In the genomic region with DNA sequence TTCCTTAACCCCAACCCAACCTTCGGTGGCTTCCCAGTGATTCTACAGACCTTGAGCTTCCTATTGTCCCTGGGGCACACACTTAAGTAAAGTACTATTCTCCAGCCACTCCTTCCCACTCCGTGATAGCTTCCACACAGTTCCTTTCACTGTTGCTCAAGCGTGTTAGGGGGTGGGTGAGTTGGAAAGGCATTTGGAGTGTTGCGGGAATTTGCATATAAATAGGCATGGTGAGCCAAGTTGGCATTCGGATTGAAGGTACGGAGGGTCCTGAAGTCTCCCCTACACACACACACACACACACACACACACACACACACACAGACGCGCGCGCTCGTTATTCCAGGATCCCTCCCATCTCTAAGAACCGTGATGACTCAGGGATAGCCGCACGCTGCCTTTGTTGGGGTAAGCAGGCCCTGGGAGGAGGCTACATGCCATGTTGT, we compare ENCODE assay signal across 8 mouse cellular contexts. TPM values are rescaled to one million over a fixed set of nuclear protein-coding genes. Genes with fewer than 3 reads are reported as not detected.
DNase-seq lines count a peak whose midpoint lies in the region; ATAC-seq and TF ChIP-seq lines count a peak whose summit lies in the region.

No protein-coding gene starts in this region.

- no peak overlapping the region for H3K27ac ChIP-seq in kidney, embryonic 16.5 days (ENCODE audit: low read length)
- H3K27ac ChIP-seq in MEL (ENCODE audit: control insufficient read depth, low read depth, low read length), result no peak overlapping the region
- H3K27ac ChIP-seq in embryonic facial prominence, embryonic 15.5 days (replicated peaks), result no peak overlapping the region
- H3K27ac ChIP-seq in liver, embryonic 12.5 days, result no peak overlapping the region
- H3K27ac ChIP-seq in stomach, postnatal 0 days (replicated peaks), result no peak overlapping the region

- H3K27me3 ChIP-seq in kidney, embryonic 16.5 days (ENCODE audit: insufficient read depth, low read length), result peaks cover 24% of the 10 kb centered on the region
- no peaks in the 10 kb centered on the region for H3K27me3 ChIP-seq in MEL (ENCODE audit: control insufficient read depth in 1 of 2, insufficient read depth in 2 of 2, low read length in 2 of 2)
- H3K27me3 ChIP-seq in embryonic facial prominence, embryonic 15.5 days, result peaks cover 29% of the 10 kb centered on the region
- H3K27me3 ChIP-seq in liver, embryonic 12.5 days (replicated peaks), result peaks cover 70% of the 10 kb centered on the region
- H3K27me3 ChIP-seq in stomach, postnatal 0 days (ENCODE audit: control insufficient read depth, insufficient read depth, low read length), result no peaks in the 10 kb centered on the region

- ATAC-seq in kidney, embryonic 16.5 days (ENCODE audit: low FRiP score, low TSS enrichment), result 0 out of 2 replicates have a peak, but pooled peaks have one; percentile 9
- no peak for ATAC-seq in embryonic facial prominence, embryonic 15.5 days (ENCODE audit: insufficient number of reproducible peaks, low FRiP score, low TSS enrichment, low read depth)
- no peak for ATAC-seq in liver, embryonic 12.5 days
- ATAC-seq in stomach, postnatal 0 days (ENCODE audit: low FRiP score, low TSS enrichment), result peak; percentile 26; the same call in 1 of the 2 replicates

- H3K36me3 ChIP-seq in kidney, embryonic 16.5 days (ENCODE audit: insufficient read depth, low read length), result no peaks in the 10 kb centered on the region
- H3K36me3 ChIP-seq in MEL (ENCODE audit: control insufficient read depth in 1 of 2, insufficient read depth in 2 of 2, low read length in 2 of 2), result peaks cover 0 to 7% of the 10 kb centered on the region in 2 experiments; a peak in 2 of 4 replicates
- no peaks in the 10 kb centered on the region for H3K36me3 ChIP-seq in embryonic facial prominence, embryonic 15.5 days
- no peaks in the 10 kb centered on the region for H3K36me3 ChIP-seq in liver, embryonic 12.5 days
- H3K36me3 ChIP-seq in stomach, postnatal 0 days (ENCODE audit: control insufficient read depth, insufficient read depth, low read length), result no peaks in the 10 kb centered on the region

- TF ChIP-seq POLR2A in MEL (IDR thresholded peaks at IDR 0.05; ENCODE audit: control insufficient read depth in 1 of 2, insufficient read depth in 1 of 2, low read depth in 1 of 2, low read length in 2 of 2, poor library complexity in 1 of 2), result no peak

- TF ChIP-seq RAD21 in MEL (IDR thresholded peaks at IDR 0.05; ENCODE audit: low read depth, low read length), result no peak

- no peak for DNase-seq in kidney, adult 11 months
- no peak for DNase-seq in MEL (ENCODE audit: low read depth, low spot score)
- peak; percentile 25 for DNase-seq in stomach, postnatal 0 days (ENCODE audit: low spot score)
- no peak for DNase-seq in cerebellum, postnatal 25 days
- DNase-seq in urinary bladder, postnatal 25 days (ENCODE audit: low spot score), result no peak

- H3K4me2 ChIP-seq in kidney, embryonic 16.5 days (replicated peaks; ENCODE audit: low read depth, low read length), result peak overlapping the region; percentile 100
- H3K4me2 ChIP-seq in embryonic facial prominence, embryonic 15.5 days (replicated peaks), result peak overlapping the region; percentile 99
- H3K4me2 ChIP-seq in liver, embryonic 12.5 days, result peak overlapping the region; percentile 90
- H3K4me2 ChIP-seq in stomach, postnatal 0 days (replicated peaks; ENCODE audit: low read depth), result peak overlapping the region; percentile 100

- H3K9ac ChIP-seq in kidney, embryonic 16.5 days (replicated peaks; ENCODE audit: low read length), result peak overlapping the region; percentile 70
- peak overlapping the region; percentile 47 for H3K9ac ChIP-seq in MEL (ENCODE audit: control insufficient read depth, low read depth, low read length, poor library complexity, severe bottlenecking)
- peak overlapping the region; percentile 37 for H3K9ac ChIP-seq in embryonic facial prominence, embryonic 15.5 days
- H3K9ac ChIP-seq in liver, embryonic 12.5 days, result peak overlapping the region; percentile 49; the same call in 1 of the 2 replicates
- H3K9ac ChIP-seq in stomach, postnatal 0 days (ENCODE audit: low read length), result peak overlapping the region; percentile 55; the same call in 1 of the 2 replicates

- no peaks in the 10 kb centered on the region for H3K9me3 ChIP-seq in kidney, embryonic 16.5 days (ENCODE audit: low read length)
- no peaks in the 10 kb centered on the region for H3K9me3 ChIP-seq in MEL (replicated peaks; ENCODE audit: insufficient read depth, low read length)
- no peaks in the 10 kb centered on the region for H3K9me3 ChIP-seq in embryonic facial prominence, embryonic 15.5 days (replicated peaks)
- no peaks in the 10 kb centered on the region for H3K9me3 ChIP-seq in liver, embryonic 12.5 days (replicated peaks)
- no peaks in the 10 kb centered on the region for H3K9me3 ChIP-seq in stomach, postnatal 0 days (ENCODE audit: control insufficient read depth, low read length)

- TF ChIP-seq EP300 in MEL (IDR thresholded peaks at IDR 0.05; ENCODE audit: low read depth in 1 of 2, low read length in 2 of 2), result no peak
- TF ChIP-seq EP300 in stomach, postnatal 0 days (optimal IDR thresholded peaks at IDR 0.05), result no peak

- no peaks in the 10 kb centered on the region for H3K79me2 ChIP-seq in MEL (ENCODE audit: control insufficient read depth, insufficient read depth, low read length, poor library complexity)

- peak overlapping the region; percentile 59 for H3K4me3 ChIP-seq in kidney, embryonic 16.5 days (ENCODE audit: low read length)
- H3K4me3 ChIP-seq in MEL (ENCODE audit: control insufficient read depth in 1 of 2, insufficient read depth in 1 of 2, low read depth in 2 of 2, low read length in 2 of 2), result peak overlapping the region; percentile 51 to 64
- peak overlapping the region; percentile 62 for H3K4me3 ChIP-seq in embryonic facial prominence, embryonic 15.5 days (replicated peaks)
- H3K4me3 ChIP-seq in liver, embryonic 12.5 days, result peak overlapping the region; percentile 59
- H3K4me3 ChIP-seq in stomach, postnatal 0 days (ENCODE audit: low read depth, low read length), result peak overlapping the region; percentile 55

- no peak for TF ChIP-seq CTCF in MEL (IDR thresholded peaks at IDR 0.05 in 2 of 3, conservative IDR thresholded peaks at IDR 0.05 in 1 of 3; ENCODE audit: control insufficient read depth in 1 of 3, insufficient read depth in 1 of 3, low read depth in 2 of 3, low read length in 3 of 3, poor library complexity in 1 of 3, severe bottlenecking in 1 of 3)
- TF ChIP-seq CTCF in stomach, postnatal 0 days (IDR thresholded peaks at IDR 0.05; ENCODE audit: low read depth), result no peak

- H3K4me1 ChIP-seq in kidney, embryonic 16.5 days (ENCODE audit: insufficient read depth, low read length), result peaks cover 10% of the 10 kb centered on the region; the same call in 1 of the 2 replicates
- H3K4me1 ChIP-seq in MEL (ENCODE audit: control insufficient read depth in 1 of 2, insufficient read depth in 2 of 2, low read length in 2 of 2), result peaks cover 2 to 14% of the 10 kb centered on the region in 2 experiments; a peak in 2 of 4 replicates
- peaks cover 19% of the 10 kb centered on the region for H3K4me1 ChIP-seq in embryonic facial prominence, embryonic 15.5 days
- peaks cover 18% of the 10 kb centered on the region for H3K4me1 ChIP-seq in liver, embryonic 12.5 days
- H3K4me1 ChIP-seq in stomach, postnatal 0 days (replicated peaks; ENCODE audit: control insufficient read depth, insufficient read depth), result 0 out of 2 replicates have a peak, but pooled peaks cover 2% of the 10 kb centered on the region

- 3% methylated on average over 14 of the region's 14 CpGs for WGBS in kidney, embryonic 16.5 days
- WGBS in embryonic facial prominence, embryonic 15.5 days, result 6% methylated on average over 14 of the region's 14 CpGs
- WGBS in liver, embryonic 12.5 days (ENCODE audit: insufficient replicate concordance), result 9% methylated on average over 14 of the region's 14 CpGs
- 3% methylated on average over 14 of the region's 14 CpGs for WGBS in stomach, postnatal 0 days

RNA-seq across cellular contexts. Expression of a gene that starts 0.5 kb away (rescaled TPM):
- 2.4 and 2.9 TPM in 2 replicates for polyA plus RNA-seq in kidney, embryonic 16.5 days (2015; fragmentation: Nextera tagmentation; extraction: Ambion mirVana)
- total RNA-seq in MEL (2012; rRNA removed), result 0.13 and 0.31 TPM in 2 replicates
- polyA plus RNA-seq in MEL (2012; ENCODE audit: insufficient read depth in 1 of 2, insufficient read length in 2 of 2, low read depth in 1 of 2, low replicate concordance in 2 of 2, missing spikeins in 1 of 2), result 1 to 10 TPM in 1 of 2 experiments, not detected in 1; 1.6 TPM
- 4.7 and 5.4 TPM in 2 replicates for polyA plus RNA-seq in embryonic facial prominence, embryonic 15.5 days (2015; fragmentation: Nextera tagmentation; extraction: Ambion mirVana)
- 0.05 TPM in 1 of 2 replicates, not detected in the other for polyA plus RNA-seq in liver, embryonic 12.5 days (2016; fragmentation: Nextera tagmentation; extraction: Ambion mirVana)
- 0.27 and 0.29 TPM in 2 replicates for polyA plus RNA-seq in stomach, postnatal 0 days (2015; fragmentation: Nextera tagmentation; extraction: Ambion mirVana)

RNA-seq across cellular contexts. Expression of a gene that starts 30.4 kb away (rescaled TPM):
- 108 and 116 TPM in 2 replicates for polyA plus RNA-seq in kidney, embryonic 16.5 days (2015; fragmentation: Nextera tagmentation; extraction: Ambion mirVana)
- 130 and 137 TPM in 2 replicates for total RNA-seq in MEL (2012; rRNA removed)
- 100 to 1,000 TPM in 1 of 2 experiments, not detected in 1; 102 TPM for polyA plus RNA-seq in MEL (2012; ENCODE audit: insufficient read depth in 1 of 2, insufficient read length in 2 of 2, low read depth in 1 of 2, low replicate concordance in 2 of 2, missing spikeins in 1 of 2)
- 96.6 and 101 TPM in 2 replicates for polyA plus RNA-seq in embryonic facial prominence, embryonic 15.5 days (2015; fragmentation: Nextera tagmentation; extraction: Ambion mirVana)
- polyA plus RNA-seq in liver, embryonic 12.5 days (2016; fragmentation: Nextera tagmentation; extraction: Ambion mirVana), result 69.9 and 75.2 TPM in 2 replicates
- 56.2 and 58.6 TPM in 2 replicates for polyA plus RNA-seq in stomach, postnatal 0 days (2015; fragmentation: Nextera tagmentation; extraction: Ambion mirVana)

RNA-seq across cellular contexts. Expression of a gene that starts 33.4 kb away (rescaled TPM):
- polyA plus RNA-seq in kidney, embryonic 16.5 days (2015; fragmentation: Nextera tagmentation; extraction: Ambion mirVana), result 67.9 and 79.4 TPM in 2 replicates
- total RNA-seq in MEL (2012; rRNA removed), result 44.7 and 52.7 TPM in 2 replicates
- polyA plus RNA-seq in MEL (2012; ENCODE audit: insufficient read depth in 1 of 2, insufficient read length in 2 of 2, low read depth in 1 of 2, low replicate concordance in 2 of 2, missing spikeins in 1 of 2), result 10 to 100 TPM in 1 of 2 experiments, not detected in 1; 73.6 TPM
- polyA plus RNA-seq in embryonic facial prominence, embryonic 15.5 days (2015; fragmentation: Nextera tagmentation; extraction: Ambion mirVana), result 76.8 and 77.8 TPM in 2 replicates
- 46.1 and 48.7 TPM in 2 replicates for polyA plus RNA-seq in liver, embryonic 12.5 days (2016; fragmentation: Nextera tagmentation; extraction: Ambion mirVana)
- polyA plus RNA-seq in stomach, postnatal 0 days (2015; fragmentation: Nextera tagmentation; extraction: Ambion mirVana), result 84.3 and 85.0 TPM in 2 replicates

RNA-seq across cellular contexts. Expression of a gene that starts 55.2 kb away (rescaled TPM):
- 15.7 and 17.7 TPM in 2 replicates for polyA plus RNA-seq in kidney, embryonic 16.5 days (2015; fragmentation: Nextera tagmentation; extraction: Ambion mirVana)
- total RNA-seq in MEL (2012; rRNA removed), result 1.9 and 2.1 TPM in 2 replicates
- 1 to 10 TPM in 1 of 2 experiments, not detected in 1; 4.5 TPM for polyA plus RNA-seq in MEL (2012; ENCODE audit: insufficient read depth in 1 of 2, insufficient read length in 2 of 2, low read depth in 1 of 2, low replicate concordance in 2 of 2, missing spikeins in 1 of 2)
- polyA plus RNA-seq in embryonic facial prominence, embryonic 15.5 days (2015; fragmentation: Nextera tagmentation; extraction: Ambion mirVana), result 6.1 and 6.7 TPM in 2 replicates
- polyA plus RNA-seq in liver, embryonic 12.5 days (2016; fragmentation: Nextera tagmentation; extraction: Ambion mirVana), result 1.6 and 1.7 TPM in 2 replicates
- polyA plus RNA-seq in stomach, postnatal 0 days (2015; fragmentation: Nextera tagmentation; extraction: Ambion mirVana), result 2.9 and 3.1 TPM in 2 replicates

Comparison
In these comparisons a context has a peak if more than half of its experiments do, and no peak if none do; other contexts are left out.
1. ATAC-seq: peak in kidney, embryonic 16.5 days (single experiment) and stomach, postnatal 0 days (single experiment); none in embryonic facial prominence, embryonic 15.5 days (single experiment) and liver, embryonic 12.5 days (single experiment).
2. Peak in every context shown above with its lines, with median percentiles within 50 percentile points of each other: H3K4me2 ChIP-seq, H3K4me3 ChIP-seq and H3K9ac ChIP-seq.